Mouse (Mus musculus): Measurements from ENCODE around the gene Amz2. TPM values are rescaled to one million over a fixed set of nuclear protein-coding genes. Genes with fewer than 3 reads are reported as not detected.

Gene Amz2
- total and polyA plus RNA-seq, 3 experiments, result 17.3 to 127 (median 114) TPM

- no peak for TF ChIP-seq GATA2 (IDR thresholded peaks at IDR 0.05; ENCODE audit: borderline replicate concordance, low read depth, low read length)
- TF ChIP-seq GATA1 (IDR thresholded peaks at IDR 0.05; ENCODE audit: borderline replicate concordance, low read length), result no peak
- no peak for TF ChIP-seq CTCF (IDR thresholded peaks at IDR 0.05; ENCODE audit: low read depth, low read length)
- no peak for TF ChIP-seq POLR2AphosphoS5 (IDR thresholded peaks at IDR 0.05; ENCODE audit: insufficient replicate concordance, low read depth, low read length)
- no peak for TF ChIP-seq TAL1 (conservative IDR thresholded peaks at IDR 0.05; ENCODE audit: low read depth, low read length)
- no peaks in the 10 kb centered on the region for H3K9me3 ChIP-seq (replicated peaks)
- H3K27me3 ChIP-seq (ENCODE audit: insufficient read depth, low read length), result no peaks in the 10 kb centered on the region
- H3K4me3 ChIP-seq (ENCODE audit: low read depth, low read length), result peak within 1 kb of the TSS; percentile 94
- DNase-seq (ENCODE audit: low spot score) (peak; percentile 64), ATAC-seq (ENCODE audit: extremely low read depth, insufficient number of reproducible peaks, low FRiP score, poor library complexity, severe bottlenecking) (peak; percentile 47)
- peaks cover 32% of the 10 kb centered on the region for H3K36me3 ChIP-seq (replicated peaks)
- peaks cover 69% of the 10 kb centered on the region for H3K4me1 ChIP-seq (ENCODE audit: insufficient read depth, low read depth, low read length)
Measured at GRCm38 (mm10) chr11:109473171-109474085, 47.7 kb downstream of the Amz2 start, which contains the start of the genes Arsg and Slc16a6. Gene Arsg, plus strand, starts transcription at chr11:109473374. Gene Slc16a6, minus strand, starts transcription at chr11:109473598.

GRCm38 (mm10) chr11:109474086-109474742, 48.5 kb downstream of the Amz2 start:
- H3K4me1 ChIP-seq (ENCODE audit: insufficient read depth, low read depth, low read length), result peaks cover 68% of the 10 kb centered on the region
- DNase-seq (ENCODE audit: low spot score) (peak; percentile 31), ATAC-seq (ENCODE audit: extremely low read depth, insufficient number of reproducible peaks, low FRiP score, poor library complexity, severe bottlenecking) (no peak)
- no peaks in the 10 kb centered on the region for H3K27me3 ChIP-seq (ENCODE audit: insufficient read depth, low read length)
- no peaks in the 10 kb centered on the region for H3K9me3 ChIP-seq (replicated peaks)
- peak overlapping the region; percentile 94 for H3K4me3 ChIP-seq (ENCODE audit: low read depth, low read length)
- TF ChIP-seq TAL1 (conservative IDR thresholded peaks at IDR 0.05; ENCODE audit: low read depth, low read length) (no peak), POLR2AphosphoS5 (IDR thresholded peaks at IDR 0.05; ENCODE audit: insufficient replicate concordance, low read depth, low read length) (no peak)
- peaks cover 27% of the 10 kb centered on the region for H3K36me3 ChIP-seq (replicated peaks)

GRCm38 (mm10) chr11:109474836-109475235, 49.1 kb downstream of the Amz2 start:
- peaks cover 68% of the 10 kb centered on the region for H3K4me1 ChIP-seq (ENCODE audit: insufficient read depth, low read depth, low read length)
- H3K36me3 ChIP-seq (replicated peaks), result peaks cover 22% of the 10 kb centered on the region
- ATAC-seq (ENCODE audit: extremely low read depth, insufficient number of reproducible peaks, low FRiP score, poor library complexity, severe bottlenecking) (no peak), DNase-seq (ENCODE audit: low spot score) (no peak)
- TF ChIP-seq GATA1 (IDR thresholded peaks at IDR 0.05; ENCODE audit: borderline replicate concordance, low read length) (no peak), GATA2 (IDR thresholded peaks at IDR 0.05; ENCODE audit: borderline replicate concordance, low read depth, low read length) (no peak), CTCF (IDR thresholded peaks at IDR 0.05; ENCODE audit: low read depth, low read length) (no peak), POLR2AphosphoS5 (IDR thresholded peaks at IDR 0.05; ENCODE audit: insufficient replicate concordance, low read depth, low read length) (no peak), TAL1 (conservative IDR thresholded peaks at IDR 0.05; ENCODE audit: low read depth, low read length) (no peak)
- no peaks in the 10 kb centered on the region for H3K9me3 ChIP-seq (replicated peaks)
- no peaks in the 10 kb centered on the region for H3K27me3 ChIP-seq (ENCODE audit: insufficient read depth, low read length)
- H3K4me3 ChIP-seq (ENCODE audit: low read depth, low read length), result no peak overlapping the region; the same call in 1 of the 2 replicates

GRCm38 (mm10) chr11:109475717-109476116, 50.0 kb downstream of the Amz2 start:
- H3K27me3 ChIP-seq (ENCODE audit: insufficient read depth, low read length), result no peaks in the 10 kb centered on the region
- peaks cover 68% of the 10 kb centered on the region for H3K4me1 ChIP-seq (ENCODE audit: insufficient read depth, low read depth, low read length)
- H3K36me3 ChIP-seq (replicated peaks), result peaks cover 18% of the 10 kb centered on the region
- DNase-seq (ENCODE audit: low spot score) (no peak), ATAC-seq (ENCODE audit: extremely low read depth, insufficient number of reproducible peaks, low FRiP score, poor library complexity, severe bottlenecking) (no peak)
- H3K9me3 ChIP-seq (replicated peaks), result no peaks in the 10 kb centered on the region
- no peak overlapping the region for H3K4me3 ChIP-seq (ENCODE audit: low read depth, low read length)
- no peak for TF ChIP-seq POLR2AphosphoS5 (IDR thresholded peaks at IDR 0.05; ENCODE audit: insufficient replicate concordance, low read depth, low read length)
- no peak for TF ChIP-seq TAL1 (conservative IDR thresholded peaks at IDR 0.05; ENCODE audit: low read depth, low read length)
- no peak for TF ChIP-seq GATA2 (IDR thresholded peaks at IDR 0.05; ENCODE audit: borderline replicate concordance, low read depth, low read length)
- TF ChIP-seq GATA1 (IDR thresholded peaks at IDR 0.05; ENCODE audit: borderline replicate concordance, low read length), result no peak
- TF ChIP-seq CTCF (IDR thresholded peaks at IDR 0.05; ENCODE audit: low read depth, low read length), result no peak

- no peak for TF ChIP-seq GATA2 (IDR thresholded peaks at IDR 0.05; ENCODE audit: borderline replicate concordance, low read depth, low read length)
- no peak for TF ChIP-seq POLR2AphosphoS5 (IDR thresholded peaks at IDR 0.05; ENCODE audit: insufficient replicate concordance, low read depth, low read length)
- no peak for TF ChIP-seq TAL1 (conservative IDR thresholded peaks at IDR 0.05; ENCODE audit: low read depth, low read length)
- no peak for TF ChIP-seq GATA1 (IDR thresholded peaks at IDR 0.05; ENCODE audit: borderline replicate concordance, low read length)
- H3K4me3 ChIP-seq (ENCODE audit: low read depth, low read length), result no peak overlapping the region
- H3K9me3 ChIP-seq (replicated peaks), result no peaks in the 10 kb centered on the region
- DNase-seq (ENCODE audit: low spot score) (no peak), ATAC-seq (ENCODE audit: extremely low read depth, insufficient number of reproducible peaks, low FRiP score, poor library complexity, severe bottlenecking) (no peak)
- H3K36me3 ChIP-seq (replicated peaks), result peaks cover 17% of the 10 kb centered on the region
- no peaks in the 10 kb centered on the region for H3K27me3 ChIP-seq (ENCODE audit: insufficient read depth, low read length)
- H3K4me1 ChIP-seq (ENCODE audit: insufficient read depth, low read depth, low read length), result peaks cover 69% of the 10 kb centered on the region
Measured at GRCm38 (mm10) chr11:109476241-109476640, 50.5 kb downstream of the Amz2 start.

GRCm38 (mm10) chr11:109476653-109477052, 50.9 kb downstream of the Amz2 start:
- Histone ChIP-seq H3K9me3 (replicated peaks) (no peaks in the 10 kb centered on the region), H3K36me3 (replicated peaks) (peaks cover 17% of the 10 kb centered on the region), H3K4me3 (ENCODE audit: low read depth, low read length) (no peak overlapping the region), H3K27me3 (ENCODE audit: insufficient read depth, low read length) (no peaks in the 10 kb centered on the region), H3K4me1 (ENCODE audit: insufficient read depth, low read depth, low read length) (peaks cover 72% of the 10 kb centered on the region)
- no peak for ATAC-seq (ENCODE audit: extremely low read depth, insufficient number of reproducible peaks, low FRiP score, poor library complexity, severe bottlenecking)
- no peak for DNase-seq (ENCODE audit: low spot score)
- TF ChIP-seq GATA2 (IDR thresholded peaks at IDR 0.05; ENCODE audit: borderline replicate concordance, low read depth, low read length) (no peak), GATA1 (IDR thresholded peaks at IDR 0.05; ENCODE audit: borderline replicate concordance, low read length) (no peak), CTCF (IDR thresholded peaks at IDR 0.05; ENCODE audit: low read depth, low read length) (no peak), POLR2AphosphoS5 (IDR thresholded peaks at IDR 0.05; ENCODE audit: insufficient replicate concordance, low read depth, low read length) (no peak), TAL1 (conservative IDR thresholded peaks at IDR 0.05; ENCODE audit: low read depth, low read length) (no peak)
